Mouse (Mus musculus) bone marrow macrophage, adult 2 months (primary cell): ENCODE results near the gene Cct6b.

Experiments
- CTCF ChIP-seq: IDR thresholded peaks from 2 replicates; pipeline ENCODE4 v1.5.1; 2012; ENCODE audit warnings: low read depth, mild to moderate bottlenecking, low read length, moderate library complexity
- POLR2A ChIP-seq: IDR thresholded peaks from 2 replicates; pipeline ENCODE4 v1.6.1; 2012; ENCODE audit warnings: mild to moderate bottlenecking, low read depth, low read length, borderline replicate concordance

DNA sequence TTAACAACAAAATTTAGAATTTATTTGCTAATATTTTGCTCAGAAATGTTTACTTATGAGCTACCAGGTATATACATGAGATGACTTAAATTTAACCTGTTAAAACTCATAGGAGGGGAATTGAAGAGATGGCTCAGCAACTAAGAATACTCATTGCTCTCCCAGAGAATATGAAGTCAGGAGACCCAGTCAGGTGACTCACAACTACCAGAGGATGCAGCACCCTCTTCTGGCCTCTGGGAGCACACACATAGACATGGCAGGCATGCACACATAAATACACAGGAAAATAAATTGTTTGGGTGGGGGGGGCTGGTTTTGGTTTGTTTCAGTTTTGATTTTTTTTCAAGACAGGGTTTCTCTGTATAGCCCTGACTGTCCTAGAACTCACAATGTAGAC, 25.1 kb downstream of the Cct6b start:
- TF ChIP-seq CTCF, result no peak
- TF ChIP-seq POLR2A, result no peak
